Mouse (Mus musculus) lung, adult 18-20 months (tissue): ENCODE data around the gene Fbxw7.

Source experiments
- DNase-seq, 2 experiments: peaks; one replicate each; pipeline ENCODE4 v3.0.0; 2022; ENCODE audit warnings: mixed read lengths in 2 of 2

The Fbxw7 gene

GRCm38 (mm10) chr3:84897952-84898351 is 82.9 kb downstream of the Fbxw7 start:
- no peak for DNase-seq

DNA sequence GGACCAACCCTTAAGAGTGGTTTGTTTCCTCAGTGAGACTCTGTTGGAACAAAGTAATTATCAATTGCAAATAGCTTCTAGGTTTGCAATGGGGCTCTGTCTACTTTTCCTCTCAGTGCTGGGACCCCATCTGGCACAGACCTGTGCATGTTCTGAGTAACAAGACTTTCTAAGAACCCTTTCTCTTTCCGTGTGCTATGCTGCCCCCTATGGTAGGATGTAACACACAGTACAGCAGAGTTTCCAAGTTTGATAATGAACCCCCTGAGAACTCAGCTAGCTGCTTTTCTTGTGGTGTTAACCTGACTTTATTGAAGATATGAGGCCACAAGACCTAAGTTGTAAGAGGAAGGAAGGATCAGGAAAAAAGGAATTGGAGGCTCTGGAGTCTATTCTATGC is 91.5 kb downstream of the Fbxw7 start:
- peak in 1 of 2 experiments; percentile 29 for DNase-seq

GRCm38 (mm10) chr3:84914284-84914683 is 99.2 kb downstream of the Fbxw7 start:
- DNase-seq = no peak

DNA sequence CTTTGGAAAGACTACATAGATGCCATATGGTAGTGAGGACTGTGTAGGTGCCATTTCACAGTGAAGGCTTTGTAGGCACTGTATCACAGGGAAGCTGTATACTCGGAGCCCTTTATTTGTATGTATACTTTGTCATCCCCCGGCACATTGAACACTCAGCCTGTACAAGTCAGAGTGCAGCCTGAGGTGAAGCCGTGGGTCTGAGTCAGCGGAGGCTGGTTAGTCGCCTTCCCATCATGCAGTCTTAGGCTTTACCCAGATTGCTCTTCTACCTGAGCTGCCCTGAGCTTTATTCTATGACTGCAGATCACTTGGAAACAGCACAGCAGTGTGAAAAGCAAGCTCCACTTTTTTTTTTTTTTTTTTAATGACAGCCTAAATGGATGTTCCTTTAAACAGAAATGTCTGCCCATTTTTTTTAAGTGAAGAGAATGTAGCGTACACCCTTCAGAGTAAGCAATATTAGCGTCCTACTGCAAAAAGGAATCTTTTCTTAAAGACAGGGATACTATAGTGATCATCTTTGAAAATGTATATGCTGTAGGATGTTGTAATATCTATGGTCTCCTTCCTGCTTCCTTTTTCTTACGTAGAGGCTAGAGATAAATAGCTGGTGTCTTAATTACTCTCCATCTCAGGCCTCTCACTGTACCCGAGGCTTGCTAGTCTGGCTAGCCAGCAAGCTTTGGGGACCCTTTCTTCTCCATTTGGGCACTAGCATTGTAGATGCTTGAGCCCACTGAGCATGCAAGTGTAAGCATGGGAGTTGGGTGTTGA is 103.0 kb downstream of the Fbxw7 start:
- no peak for DNase-seq

- peak; percentile 12 to 37 for DNase-seq
Measured at GRCm38 (mm10) chr3:84921704-84922420, 106.8 kb downstream of the Fbxw7 start.

DNA sequence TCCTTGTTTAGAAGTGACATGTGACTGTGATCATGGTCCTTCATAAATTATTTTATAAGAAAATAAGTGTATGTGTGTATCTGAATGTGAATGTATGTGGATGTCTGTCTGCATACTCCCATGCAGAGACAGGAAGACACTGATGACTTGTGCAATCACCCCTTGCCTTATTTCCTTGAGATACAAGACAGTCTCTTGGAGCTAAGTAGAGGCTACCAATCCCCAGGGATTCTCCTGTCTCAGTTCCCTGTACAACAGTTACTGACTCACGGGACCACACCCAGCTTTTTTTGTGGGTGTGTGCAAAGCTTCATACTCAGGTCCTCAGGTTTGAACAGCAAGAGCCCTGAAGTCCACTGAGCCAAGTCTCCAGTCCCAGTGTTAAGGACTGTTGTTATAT is 108.2 kb downstream of the Fbxw7 start:
- DNase-seq = peak in 1 of 2 experiments; percentile 18

DNA sequence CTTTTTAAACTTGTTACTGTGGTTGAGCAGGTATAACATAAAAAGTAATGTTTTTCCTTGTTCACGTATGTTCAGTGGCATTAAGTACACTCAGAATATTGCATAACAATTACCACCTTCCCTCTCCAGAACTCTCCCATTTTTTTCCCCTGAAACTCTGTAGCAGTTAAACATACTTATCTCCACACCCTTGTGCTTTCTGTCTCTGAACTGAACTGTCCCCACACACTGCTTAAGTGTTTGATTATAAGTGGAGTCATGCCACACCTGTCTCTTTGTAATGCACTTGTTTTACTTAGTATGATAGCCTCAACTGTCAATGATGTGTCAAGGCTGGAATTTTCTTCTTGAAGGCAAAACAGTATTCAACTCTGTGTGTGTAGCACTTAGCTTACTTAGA is 108.6 kb downstream of the Fbxw7 start:
- no peak for DNase-seq

DNA sequence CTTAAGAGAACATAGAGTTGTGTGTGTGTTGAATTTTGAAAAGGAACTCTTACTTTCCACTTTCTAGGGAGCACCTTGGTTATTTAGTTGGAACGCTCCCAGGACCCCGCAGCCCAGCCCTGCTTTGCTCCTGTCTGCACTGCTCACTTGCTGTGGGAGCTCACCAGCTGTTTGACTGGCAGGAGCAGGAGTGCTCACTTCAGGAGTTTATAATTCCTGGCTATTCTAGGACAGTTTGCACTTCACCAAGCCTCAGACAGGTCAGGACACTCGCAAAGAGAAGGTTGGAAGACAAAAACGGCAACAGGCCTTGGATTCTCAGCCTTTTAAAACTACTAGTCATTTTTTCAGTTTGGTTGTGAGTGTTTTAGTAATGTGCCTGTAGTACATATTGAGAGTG is 110.2 kb downstream of the Fbxw7 start:
- DNase-seq = no peak

DNA sequence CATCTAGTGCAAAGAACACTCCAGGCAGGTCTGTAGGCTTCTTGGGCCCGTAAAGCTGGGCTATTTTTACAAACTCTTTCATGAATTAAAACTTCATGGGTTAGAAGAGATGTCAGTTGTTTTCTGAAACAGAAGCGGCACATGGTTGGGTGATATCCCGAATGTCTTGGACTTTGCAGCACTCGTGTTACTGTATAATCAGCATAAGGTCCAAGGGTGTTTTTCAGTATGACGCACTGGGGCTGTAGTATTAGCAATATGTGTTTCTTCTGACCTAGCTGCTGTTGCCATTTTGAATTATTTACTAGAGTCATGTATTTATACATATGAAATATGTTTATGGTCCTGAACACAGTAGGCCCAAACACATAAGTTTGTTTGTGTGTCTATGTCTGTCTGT is 111.1 kb downstream of the Fbxw7 start:
- DNase-seq = no peak

DNA sequence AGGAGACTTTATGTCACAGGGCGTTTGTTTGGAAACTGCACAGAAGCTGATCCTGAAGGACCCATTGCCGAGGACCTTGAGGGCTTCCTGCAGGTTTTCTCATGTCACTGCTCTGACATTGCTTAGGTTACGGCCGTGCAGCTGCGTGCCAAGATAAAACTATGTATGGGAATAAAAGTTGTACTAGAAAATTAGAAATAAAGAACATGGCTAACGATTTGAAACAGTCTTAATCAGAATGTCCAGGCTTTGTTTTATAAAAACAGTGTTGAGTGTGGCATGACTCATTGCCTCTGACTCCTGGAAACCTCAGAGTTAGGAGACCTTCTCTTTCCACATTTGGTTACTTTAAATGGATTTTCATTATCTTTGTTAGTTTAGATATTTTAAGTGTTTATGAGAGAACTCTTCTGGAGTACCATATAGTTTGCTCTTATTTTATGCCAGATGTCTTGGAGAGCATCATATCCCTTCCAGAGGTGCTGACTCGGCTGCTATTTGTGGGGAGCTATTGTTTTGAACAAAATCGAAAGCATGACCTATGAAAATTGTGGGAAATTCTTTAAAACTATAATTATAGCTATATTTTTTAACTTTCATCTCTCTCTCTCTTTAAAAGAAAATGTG is 112.2 kb downstream of the Fbxw7 start:
- no peak for DNase-seq

- DNase-seq = no peak
Measured at GRCm38 (mm10) chr3:84927901-84928300, 112.8 kb downstream of the Fbxw7 start.

- no peak for DNase-seq
Measured at GRCm38 (mm10) chr3:84929171-84929570, 114.1 kb downstream of the Fbxw7 start.

- no peak for DNase-seq
Measured at GRCm38 (mm10) chr3:84930683-84931082, 115.6 kb downstream of the Fbxw7 start.

DNA sequence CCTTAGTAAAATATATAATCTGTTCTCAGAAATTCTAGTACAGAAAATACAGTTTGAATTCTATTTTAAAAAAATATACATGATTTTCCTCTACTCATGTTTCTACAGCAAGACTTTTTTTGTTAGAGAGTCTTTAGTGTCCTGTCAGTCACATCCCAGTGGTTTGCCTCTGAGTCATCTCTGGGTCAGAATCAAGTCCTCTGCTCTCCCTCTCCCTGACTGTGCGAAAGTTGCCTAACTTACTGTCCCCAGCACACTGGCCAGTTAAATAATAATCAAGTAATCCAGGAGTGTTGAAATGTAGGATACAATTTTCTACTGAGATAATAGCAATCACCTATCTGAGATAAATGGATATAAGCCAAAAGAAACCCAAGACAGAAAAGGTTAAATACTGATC is 120.7 kb downstream of the Fbxw7 start:
- no peak for DNase-seq

GRCm38 (mm10) chr3:84936252-84936651 is 121.2 kb downstream of the Fbxw7 start:
- no peak for DNase-seq

DNA sequence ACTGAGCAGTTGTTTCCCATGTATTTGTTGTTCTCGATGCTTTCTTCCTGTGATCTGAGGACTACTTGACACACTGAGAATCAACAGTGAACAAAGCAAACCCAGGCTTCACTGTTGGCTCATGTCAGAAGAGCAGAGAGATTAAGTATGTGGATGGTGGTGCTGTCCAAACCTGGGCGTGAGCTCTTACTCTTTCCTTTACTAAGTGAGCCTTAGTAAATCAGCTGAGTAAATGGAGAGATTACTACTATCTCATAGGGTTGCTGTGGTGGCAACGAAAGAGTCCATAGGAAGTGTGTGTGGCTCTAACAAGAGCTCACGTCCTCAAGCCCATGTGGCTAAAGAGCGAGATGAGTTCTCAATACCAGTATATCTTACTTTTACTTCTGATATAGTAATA is 121.9 kb downstream of the Fbxw7 start:
- DNase-seq = no peak

DNA sequence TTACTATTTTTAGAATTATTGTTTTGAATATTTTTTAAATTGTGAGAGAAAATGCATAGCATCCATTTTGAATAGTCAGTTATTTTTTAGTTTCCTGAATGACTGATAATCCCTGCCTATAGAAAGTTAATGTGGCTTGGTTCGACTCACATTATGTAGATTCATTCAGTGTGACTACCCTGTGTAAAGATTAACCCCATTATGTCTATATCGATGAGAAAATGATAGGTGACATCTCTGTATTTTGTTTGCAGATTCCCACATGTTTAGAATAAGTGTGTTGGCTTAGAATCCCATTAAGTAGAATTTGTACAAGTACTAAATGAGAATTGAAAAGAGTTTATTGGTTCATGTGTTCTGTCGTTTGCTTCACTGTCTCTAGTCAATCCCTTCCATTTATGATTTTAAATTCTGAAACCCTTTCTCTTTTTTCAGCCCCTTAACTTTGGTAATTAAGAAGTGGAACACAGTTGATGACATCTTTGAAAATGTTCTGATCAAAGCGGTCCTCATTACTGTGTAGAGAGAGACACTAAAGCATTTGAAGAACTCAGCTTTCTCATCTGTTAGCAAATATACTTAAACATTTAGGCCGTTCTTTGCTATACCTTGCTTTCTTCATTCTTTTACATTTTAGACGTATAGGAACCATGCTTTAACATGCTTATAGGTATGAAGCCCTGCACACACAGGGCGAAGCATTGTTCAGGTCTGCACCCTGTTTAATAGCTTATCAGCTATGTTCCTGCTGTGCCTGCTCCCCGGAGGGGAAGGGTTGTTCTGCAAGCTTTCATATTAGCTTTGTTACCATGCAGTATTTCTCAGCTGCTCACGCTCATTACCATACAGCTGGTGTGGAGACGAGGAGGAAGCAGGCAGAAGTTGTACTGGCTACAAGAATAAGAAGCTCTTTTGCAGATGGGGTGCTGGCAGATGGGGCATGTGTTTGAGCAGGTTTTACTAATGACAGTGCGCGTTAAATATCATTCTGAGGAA is 122.6 kb downstream of the Fbxw7 start:
- no peak for DNase-seq

DNA sequence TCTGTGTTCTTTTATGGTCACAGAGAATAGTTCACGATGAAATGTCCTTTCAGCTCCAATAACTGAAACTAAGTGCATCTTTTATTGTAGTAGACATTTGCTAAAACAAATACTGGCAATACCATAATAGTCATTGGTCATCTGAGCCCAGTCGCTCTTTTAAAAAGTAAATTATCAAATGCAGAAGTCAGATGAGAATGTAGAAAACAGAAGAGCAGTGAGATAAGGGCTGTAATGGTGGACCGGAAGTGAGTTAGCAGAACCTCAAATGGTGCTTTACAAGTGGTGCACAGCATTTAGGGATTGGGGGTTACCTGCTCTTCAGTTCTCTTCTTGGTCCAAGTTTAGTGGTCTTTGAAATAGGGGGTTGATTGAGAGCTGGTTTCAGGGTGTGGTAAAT is 129.9 kb downstream of the Fbxw7 start:
- no peak for DNase-seq

- DNase-seq = no peak
Measured at GRCm38 (mm10) chr3:84946381-84946780, 131.3 kb downstream of the Fbxw7 start.

DNA sequence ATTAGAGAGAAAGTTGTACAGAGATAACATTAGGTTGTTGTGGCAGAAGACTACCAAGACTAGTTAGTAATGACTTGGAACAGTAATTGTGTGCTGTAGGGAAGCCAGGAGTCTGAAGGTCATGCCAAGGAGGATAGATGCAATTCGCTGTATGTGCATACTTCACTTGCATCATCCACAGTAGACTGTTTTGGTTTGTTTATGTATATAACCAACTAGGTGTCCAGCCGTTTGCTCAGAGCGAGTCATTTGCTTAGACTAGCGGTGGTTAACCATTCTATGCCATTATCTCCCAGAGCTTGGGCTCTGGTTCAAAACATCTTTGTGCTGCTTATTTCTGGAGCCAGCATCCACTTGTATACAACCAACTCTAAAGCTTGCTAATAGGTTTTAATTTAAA is 134.3 kb downstream of the Fbxw7 start:
- no peak for DNase-seq

DNA sequence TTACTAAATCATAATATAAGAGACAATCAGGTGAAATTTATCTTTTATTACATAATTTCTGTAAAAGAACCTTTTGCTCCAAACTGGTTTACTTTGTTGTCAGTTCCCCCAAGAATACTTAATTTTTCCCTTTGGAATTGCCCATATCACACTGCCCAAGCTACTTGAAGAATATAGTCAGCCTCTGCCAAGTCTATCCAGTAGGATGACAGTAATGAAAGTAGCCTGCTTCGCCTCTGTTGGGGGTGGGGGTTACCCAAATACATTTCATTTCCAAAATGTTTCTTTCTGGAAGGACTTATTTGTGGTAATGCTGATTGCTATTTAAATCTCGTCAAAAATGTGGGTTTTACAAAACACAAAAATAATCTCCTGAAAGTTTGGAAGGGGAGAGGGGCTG is 136.6 kb downstream of the Fbxw7 start:
- no peak for DNase-seq

DNA sequence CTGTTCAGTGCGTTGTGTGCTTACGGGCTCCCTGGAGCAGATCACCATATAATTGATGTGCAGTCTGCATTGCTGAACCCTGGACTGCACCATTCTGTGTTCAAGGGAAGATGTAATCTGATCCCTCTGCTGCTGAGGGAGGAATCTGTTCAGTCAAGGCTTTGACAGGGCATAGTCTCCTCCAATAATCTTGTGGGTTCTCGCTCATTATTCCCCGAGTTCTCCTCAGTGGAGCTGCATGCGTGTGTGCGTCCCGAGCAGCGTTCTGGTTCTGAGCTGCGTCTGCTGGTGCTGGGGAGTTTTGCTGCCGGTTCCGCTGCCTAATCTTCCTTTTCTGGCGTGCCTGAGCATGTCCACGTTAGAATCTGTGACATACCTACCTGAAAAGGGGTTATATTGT is 137.1 kb downstream of the Fbxw7 start:
- peak; percentile 23 to 44 for DNase-seq
